ENCODE assay signal across 8 mouse cellular contexts in genomic region chr16:91545597-91546281, GRCm38 (mm10). TPM values are rescaled to one million over a fixed set of nuclear protein-coding genes. Genes with fewer than 3 reads are reported as not detected.
DNase-seq lines count a peak whose midpoint lies in the region; ATAC-seq and TF ChIP-seq lines count a peak whose summit lies in the region.

No protein-coding gene starts in this region.

- H3K27me3 ChIP-seq in heart, embryonic 13.5 days (replicated peaks) = no peaks in the 10 kb centered on the region
- no peaks in the 10 kb centered on the region for H3K27me3 ChIP-seq in lung, embryonic 16.5 days (ENCODE audit: control insufficient read depth, insufficient read depth, low read depth, low read length)
- no peaks in the 10 kb centered on the region for H3K27me3 ChIP-seq in thymus, adult 2 months (ENCODE audit: control insufficient read depth, insufficient read depth, low read length)

- no peak overlapping the region for H3K4me3 ChIP-seq in layer of hippocampus, adult 2 months
- H3K4me3 ChIP-seq in heart, embryonic 13.5 days = 0 out of 2 replicates have a peak overlapping the region, but pooled peaks have one; percentile 88
- H3K4me3 ChIP-seq in lung, embryonic 16.5 days (ENCODE audit: low read length) = no peak overlapping the region
- H3K4me3 ChIP-seq in thymus, adult 2 months (ENCODE audit: control insufficient read depth, insufficient read depth, low read length) = peak overlapping the region; percentile 90

- DNase-seq in layer of hippocampus, adult 2 months (ENCODE audit: low spot score in 2 of 2) = no peak
- DNase-seq in layer of hippocampus, postnatal 25 days (ENCODE audit: extremely low spot score in 1 of 2, low spot score in 1 of 2) = no peak
- peak; percentile 75 for DNase-seq in thymus, adult 2 months
- DNase-seq in urinary bladder, postnatal 36 days (ENCODE audit: low spot score in 2 of 2) = no peak
- DNase-seq in embryo, embryonic 9.5 days (ENCODE audit: extremely low spot score) = no peak
- no peak for DNase-seq in right cerebral cortex, postnatal 10 days (ENCODE audit: low spot score in 2 of 2)

- no peak overlapping the region for H3K9ac ChIP-seq in heart, embryonic 13.5 days
- H3K9ac ChIP-seq in lung, embryonic 16.5 days (ENCODE audit: low read length) = no peak overlapping the region; the same call in 1 of the 2 replicates

- no peaks in the 10 kb centered on the region for H3K9me3 ChIP-seq in heart, embryonic 13.5 days
- no peaks in the 10 kb centered on the region for H3K9me3 ChIP-seq in lung, embryonic 16.5 days (ENCODE audit: control insufficient read depth, low read length)

- H3K36me3 ChIP-seq in heart, embryonic 13.5 days = no peaks in the 10 kb centered on the region
- H3K36me3 ChIP-seq in lung, embryonic 16.5 days (ENCODE audit: control insufficient read depth, insufficient read depth, low read length) = no peaks in the 10 kb centered on the region
- no peaks in the 10 kb centered on the region for H3K36me3 ChIP-seq in thymus, adult 2 months (ENCODE audit: control insufficient read depth, insufficient read depth, low read length)

- peak overlapping the region; percentile 98; the same call in 1 of the 2 replicates for H3K27ac ChIP-seq in layer of hippocampus, adult 2 months
- H3K27ac ChIP-seq in heart, embryonic 13.5 days (replicated peaks) = peak overlapping the region; percentile 91
- peak overlapping the region; percentile 79 for H3K27ac ChIP-seq in lung, embryonic 16.5 days (ENCODE audit: low read length)
- H3K27ac ChIP-seq in thymus, adult 2 months (ENCODE audit: control insufficient read depth, insufficient read depth, low read length) = peak overlapping the region; percentile 100

- no peak for ATAC-seq in heart, embryonic 13.5 days (ENCODE audit: extremely low read depth, insufficient number of reproducible peaks, low FRiP score, low TSS enrichment)
- no peak for ATAC-seq in lung, embryonic 16.5 days (ENCODE audit: low read depth)

- H3K4me2 ChIP-seq in heart, embryonic 13.5 days = peak overlapping the region; percentile 87
- peak overlapping the region; percentile 75 for H3K4me2 ChIP-seq in lung, embryonic 16.5 days (ENCODE audit: low read depth, low read length)

- TF ChIP-seq POLR2A in thymus, adult 2 months (IDR thresholded peaks at IDR 0.05; ENCODE audit: control insufficient read depth, extremely low read depth, insufficient read depth, low read length, poor library complexity) = peak; percentile 72

- no peak for TF ChIP-seq CTCF in layer of hippocampus, adult 2 months (conservative IDR thresholded peaks at IDR 0.05)
- TF ChIP-seq CTCF in thymus, adult 2 months (IDR thresholded peaks at IDR 0.05; ENCODE audit: borderline replicate concordance, control insufficient read depth, extremely low read depth, insufficient read depth, low read length, poor library complexity) = no peak

- H3K4me1 ChIP-seq in heart, embryonic 13.5 days = peaks cover 58% of the 10 kb centered on the region
- peaks cover 29% of the 10 kb centered on the region for H3K4me1 ChIP-seq in lung, embryonic 16.5 days (replicated peaks; ENCODE audit: control insufficient read depth, insufficient read depth, low read length)
- peaks cover 44% of the 10 kb centered on the region for H3K4me1 ChIP-seq in thymus, adult 2 months (replicated peaks; ENCODE audit: control insufficient read depth, insufficient read depth, low read length)

- 42% methylated on average over 10 of the region's 10 CpGs for WGBS in heart, embryonic 13.5 days
- WGBS in lung, embryonic 16.5 days = 52% methylated on average over 10 of the region's 10 CpGs
- WGBS in thymus, adult 2 months = 5% methylated on average over 10 of the region's 10 CpGs

RNA-seq across cellular contexts. Expression of gene Ifngr2, which starts 1.1 kb away (rescaled TPM):
- 10 to 100 TPM; 49.2 to 50.6 TPM for total RNA-seq in layer of hippocampus, adult 2 months (2021)
- 10 to 100 TPM; 61.5 to 71.9 TPM for total RNA-seq in layer of hippocampus, postnatal 25 days (2021)
- 103 and 108 TPM in 2 replicates for polyA plus RNA-seq in heart, embryonic 13.5 days (2015; fragmentation: Nextera tagmentation; extraction: Ambion mirVana)
- polyA plus RNA-seq in lung, embryonic 16.5 days (2015; fragmentation: Nextera tagmentation; extraction: Ambion mirVana) = 53.7 and 54.1 TPM in 2 replicates
- polyA plus RNA-seq in thymus, adult 2 months (2012; rRNA removed) = 33.4 and 34.4 TPM in 2 replicates

RNA-seq across cellular contexts. Expression of gene Tmem50b, which starts 51.9 kb away (rescaled TPM):
- total RNA-seq in layer of hippocampus, adult 2 months (2021) = 100 to 1,000 TPM in 1 of 2 experiments, 10 to 100 TPM in 1; 97.3 to 104 TPM
- total RNA-seq in layer of hippocampus, postnatal 25 days (2021) = 100 to 1,000 TPM; 105 to 120 TPM
- 45.9 and 56.5 TPM in 2 replicates for polyA plus RNA-seq in heart, embryonic 13.5 days (2015; fragmentation: Nextera tagmentation; extraction: Ambion mirVana)
- 55.4 and 59.1 TPM in 2 replicates for polyA plus RNA-seq in lung, embryonic 16.5 days (2015; fragmentation: Nextera tagmentation; extraction: Ambion mirVana)
- 34.8 and 37.8 TPM in 2 replicates for polyA plus RNA-seq in thymus, adult 2 months (2012; rRNA removed)

Comparison
In these comparisons a context has a peak if more than half of its experiments do, and no peak if none do; other contexts are left out.
1. H3K4me3 ChIP-seq: peak in heart, embryonic 13.5 days (single experiment) and thymus, adult 2 months (single experiment); none in layer of hippocampus, adult 2 months (single experiment) and lung, embryonic 16.5 days (single experiment).
2. Peak in every context shown above with its lines, with median percentiles within 50 percentile points of each other: H3K27ac ChIP-seq.